Mouse (Mus musculus): ENCODE results near the gene Gapdhs.
"Not testable (repeated sequence)": the region's sequence is repeated elsewhere in the genome, so short reads cannot be mapped to it uniquely, and the experiment has no call there.

Gene Gapdhs

DNA sequence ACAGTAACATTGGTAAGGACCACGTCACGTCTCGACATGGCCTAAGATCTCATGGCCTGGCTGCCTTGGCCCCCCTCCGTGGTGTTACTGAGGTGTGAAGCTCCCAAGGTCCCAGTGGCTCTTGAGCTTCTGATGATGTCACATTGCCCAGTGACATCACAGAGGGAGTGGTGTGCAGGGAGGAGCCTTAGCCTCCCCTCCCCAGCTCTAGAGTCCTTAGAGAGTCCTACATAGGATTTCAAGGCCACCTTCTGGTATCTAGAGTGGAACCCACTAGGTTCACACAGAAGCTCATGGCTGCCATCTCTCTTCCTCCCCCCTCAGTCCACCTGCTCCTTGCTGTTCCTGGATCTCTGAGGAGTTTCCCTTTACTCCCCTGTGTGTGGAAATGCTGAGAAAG, at the start of gene Gapdhs:
Gapdhs (minus strand) TSS at position 65 of the 400 bp plus-strand sequence.
- in situ Hi-C loops (cut with MboI, MseI): not testable (repeated sequence)

DNA sequence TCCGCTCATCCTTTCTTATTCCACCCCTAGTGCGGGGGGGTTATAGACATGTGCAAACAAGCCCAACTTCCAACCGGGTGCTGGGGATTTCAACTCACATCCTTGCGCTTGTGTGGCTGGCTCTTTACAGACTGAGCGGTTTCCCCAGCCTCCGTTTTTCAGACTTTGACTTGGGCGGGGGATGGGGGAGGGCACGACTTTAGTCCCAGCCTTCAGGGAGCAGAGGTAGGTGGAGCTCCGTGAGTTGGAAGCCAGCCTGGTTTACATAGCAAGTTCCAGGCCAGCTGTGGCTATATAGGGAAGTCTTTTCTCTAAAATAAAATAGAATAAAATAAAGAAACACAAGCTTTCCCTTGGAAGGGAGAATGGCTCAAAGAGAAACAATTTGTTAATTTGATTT, 48.4 kb upstream of the Gapdhs start:
- in situ Hi-C loops (cut with MboI, MseI): no loop called here

DNA sequence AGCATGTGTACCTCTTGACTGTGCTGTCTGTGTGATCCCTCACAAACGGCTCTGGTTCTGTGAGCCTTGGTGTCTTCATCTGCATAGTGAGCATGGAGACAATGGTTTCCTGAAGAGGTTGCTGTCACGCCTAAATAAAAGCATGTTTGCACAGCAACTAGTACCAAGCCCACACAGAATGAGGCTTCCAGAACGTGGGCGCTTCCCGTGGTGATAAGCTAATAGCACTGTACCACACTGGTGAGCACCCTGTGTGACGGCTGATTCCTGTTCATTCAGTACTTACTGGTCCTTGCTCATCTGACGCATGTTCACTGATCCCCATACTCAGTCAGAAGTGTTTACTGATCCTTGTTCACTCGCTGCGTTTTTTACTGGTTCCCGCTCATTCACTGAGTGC, 46.7 kb upstream of the Gapdhs start:
- in situ Hi-C loops (cut with MboI, MseI): no loop called here

DNA sequence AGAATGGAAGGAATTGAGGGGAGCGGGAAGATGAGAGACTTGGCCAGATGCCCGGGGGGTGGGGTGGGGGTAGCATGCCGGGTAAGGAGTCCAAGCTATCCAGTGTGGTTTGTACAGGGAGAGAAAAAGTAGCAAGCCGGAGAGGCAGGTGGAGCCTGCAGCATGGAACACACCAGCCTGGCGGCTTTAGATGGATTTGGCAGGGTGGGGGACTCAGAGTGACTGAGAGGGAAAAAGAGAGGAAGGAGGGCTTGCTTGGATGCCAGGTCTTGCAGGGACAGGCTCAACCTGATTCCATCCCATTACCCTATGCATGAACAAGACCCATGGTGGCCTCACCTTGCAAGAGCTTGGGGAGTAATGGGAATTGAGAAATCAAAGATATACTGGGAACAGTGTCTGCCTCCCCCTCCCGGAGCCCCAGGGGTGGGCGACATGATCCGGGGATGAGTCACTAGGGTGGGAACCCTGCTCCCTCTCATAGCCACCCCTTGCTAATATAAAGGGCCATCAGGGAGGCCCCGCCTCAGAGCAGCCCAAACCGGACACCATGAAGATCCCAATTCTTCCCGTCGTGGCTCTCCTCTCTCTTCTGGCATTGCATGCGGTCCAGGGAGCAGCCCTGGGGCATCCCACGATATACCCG, 44.0 kb upstream of the Gapdhs start, which contains the start of gene Krtdap:
Krtdap (plus strand) TSS at position 520 of the 646 bp plus-strand sequence.
- in situ Hi-C loops (cut with MboI, MseI): no loop called here

DNA sequence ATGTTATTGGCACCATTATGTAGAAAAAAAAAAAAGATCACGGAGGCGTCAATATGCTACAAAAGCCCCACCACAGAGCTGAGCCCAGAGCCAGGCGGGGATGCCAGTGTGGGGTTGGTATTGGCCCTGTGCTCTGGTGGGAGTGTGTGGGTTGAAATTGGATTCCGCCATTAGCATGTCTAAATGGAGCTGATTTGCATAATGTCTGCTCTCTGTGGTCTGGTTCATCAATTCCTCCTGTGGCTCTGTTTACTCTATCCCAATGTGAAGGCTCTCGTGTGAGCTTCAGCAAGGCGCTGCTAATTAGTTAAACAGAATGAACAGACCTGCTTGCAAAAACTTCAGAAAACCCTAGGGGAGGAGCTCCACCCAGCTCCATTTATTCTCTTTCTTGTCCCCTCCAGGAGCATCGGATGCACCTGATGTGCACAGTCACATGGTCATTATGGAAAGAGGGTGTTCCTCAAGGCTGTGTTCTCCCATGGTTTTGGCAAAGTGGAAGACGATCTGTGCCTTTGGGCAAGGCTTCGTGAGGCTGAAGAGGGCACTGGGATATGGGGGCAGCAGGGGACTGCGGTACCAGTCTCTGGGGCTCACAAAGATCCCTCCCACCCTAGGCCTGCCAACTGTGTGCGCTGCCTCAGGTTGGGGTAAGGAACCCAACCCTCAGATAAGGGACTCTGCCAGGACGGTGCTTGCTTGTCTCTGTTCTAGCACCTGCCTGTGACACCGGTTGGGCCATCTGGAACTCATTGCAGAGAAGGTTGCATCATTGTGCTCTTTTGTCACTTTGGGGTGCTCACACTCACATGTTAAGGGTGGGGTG, 42.5 kb upstream of the Gapdhs start:
- in situ Hi-C loops (cut with MboI, MseI): no loop called here

DNA sequence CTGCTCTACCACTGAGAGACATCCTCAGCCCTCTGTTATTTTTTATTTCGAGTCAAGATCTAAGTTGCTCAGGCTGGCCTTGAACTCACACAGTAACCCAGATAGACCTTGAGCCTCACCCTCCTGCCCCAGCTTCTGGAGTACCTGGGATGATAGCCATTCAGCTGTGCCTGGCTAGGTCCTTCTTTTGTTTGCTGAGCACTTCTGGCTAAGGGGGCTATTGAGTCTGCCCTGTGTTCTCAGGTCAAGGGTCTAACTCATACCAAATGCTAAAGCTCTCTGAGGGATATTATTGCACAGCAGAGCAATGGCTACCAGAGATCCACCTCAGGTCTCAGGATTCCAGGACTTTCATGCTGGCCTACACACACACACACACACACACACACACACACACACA, 41.7 kb upstream of the Gapdhs start:
- in situ Hi-C loops (cut with MboI, MseI): no loop called here

DNA sequence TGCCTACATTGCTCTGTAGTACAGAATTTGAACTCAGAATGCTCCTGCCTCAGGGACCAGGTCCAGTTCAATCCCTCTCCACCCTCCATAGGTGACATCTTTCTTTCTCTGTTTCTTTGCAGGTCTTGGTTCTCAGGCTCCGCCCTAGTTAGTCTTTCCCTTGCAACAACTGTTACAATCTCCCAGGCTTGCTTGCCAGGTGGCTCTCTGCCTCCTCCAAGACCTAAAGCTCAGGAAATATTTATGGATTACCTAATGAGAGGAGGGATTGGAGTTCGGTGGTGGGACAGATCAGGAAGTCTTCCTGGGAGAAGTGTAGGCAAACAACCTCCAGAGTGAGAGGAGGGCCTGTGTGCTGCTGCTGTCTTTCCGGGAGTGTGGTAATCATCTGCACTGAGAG, 39.2 kb upstream of the Gapdhs start:
- in situ Hi-C loops (cut with MboI, MseI): no loop called here

DNA sequence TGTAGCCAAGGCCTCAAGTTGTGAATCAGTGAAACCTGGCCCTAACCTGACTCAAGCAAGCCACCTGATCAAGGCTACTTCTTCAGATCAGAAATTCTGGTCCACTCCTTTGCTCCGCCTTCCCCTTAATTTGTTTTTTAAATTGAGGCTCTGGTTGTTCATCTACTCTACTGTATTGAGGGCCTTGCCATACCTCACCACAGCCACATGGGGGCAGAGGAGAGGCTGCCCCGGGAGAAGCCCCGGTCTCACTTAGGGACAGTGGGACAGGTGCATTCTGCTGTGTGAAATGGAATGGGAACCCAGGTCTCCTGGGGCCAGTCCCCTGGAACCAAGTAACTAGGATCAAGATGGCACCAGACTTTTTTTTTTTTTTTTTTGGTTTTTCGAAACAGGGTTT, 38.3 kb upstream of the Gapdhs start:
- in situ Hi-C loops (cut with MboI, MseI): no loop called here

DNA sequence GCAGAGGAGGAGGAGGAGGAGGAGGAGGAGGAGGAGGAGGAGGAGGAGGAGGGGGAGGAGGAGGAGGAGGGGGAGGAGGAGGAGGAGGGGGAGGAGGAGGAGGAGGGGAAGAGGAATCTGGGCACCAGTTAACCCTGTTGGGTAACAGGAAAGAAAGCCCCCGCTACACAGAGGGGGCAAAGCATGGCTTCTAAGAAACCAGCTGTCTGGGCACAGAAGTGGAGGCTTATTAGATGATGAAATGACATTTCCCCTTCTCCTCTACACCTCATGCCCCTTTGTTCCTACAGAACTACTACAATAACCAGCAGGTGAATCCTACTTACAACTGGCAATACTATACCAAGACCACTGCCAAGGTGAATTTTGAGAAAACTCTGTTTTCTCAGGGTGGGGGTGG, 34.4 kb upstream of the Gapdhs start:
- in situ Hi-C loops (cut with MboI, MseI): no loop called here

DNA sequence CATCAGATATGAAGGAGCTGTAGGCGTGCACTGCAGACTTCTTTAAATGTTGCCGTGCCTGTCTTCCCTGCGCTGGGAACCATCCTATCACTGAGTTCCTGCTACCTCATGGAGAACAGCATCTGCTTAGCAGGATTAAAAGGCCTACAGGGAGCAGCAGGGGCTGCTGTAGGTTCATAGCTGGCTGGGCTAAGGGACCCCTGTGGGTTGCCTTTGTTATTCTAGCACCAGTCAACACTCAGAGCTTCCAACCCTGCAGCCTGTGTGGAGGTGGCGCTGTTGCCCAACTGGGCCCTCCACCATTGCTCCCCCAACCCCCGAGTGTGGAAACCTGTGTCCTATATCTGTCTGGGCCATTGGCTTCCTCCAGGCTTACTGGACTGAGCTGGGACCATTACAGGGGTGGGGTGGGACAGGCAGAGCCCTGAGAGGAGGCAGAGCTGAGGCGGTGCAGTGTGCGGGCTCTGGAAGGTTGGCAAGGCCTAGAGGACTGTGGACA, 33.6 kb upstream of the Gapdhs start:
- in situ Hi-C loops (cut with MboI, MseI): no loop called here

DNA sequence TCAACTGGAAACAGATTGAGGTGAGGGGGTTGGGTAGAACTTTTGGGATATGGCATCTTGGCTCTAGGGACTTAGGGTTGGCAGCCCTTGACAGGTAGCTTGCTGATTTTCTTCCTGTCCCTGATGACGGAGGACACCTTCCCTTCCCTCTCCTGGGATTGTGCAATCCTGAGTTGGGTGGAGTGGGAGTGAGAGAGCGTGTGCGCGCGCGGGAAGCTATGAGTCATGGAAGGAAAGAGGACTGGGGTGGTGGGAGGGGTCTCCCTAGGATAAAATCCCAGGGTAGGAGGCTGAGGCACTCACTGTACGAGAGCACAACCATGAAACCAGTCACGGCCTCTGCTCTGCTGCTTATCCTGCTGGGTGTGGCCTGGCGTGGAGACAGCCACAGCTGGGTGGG, 32.6 kb upstream of the Gapdhs start:
- in situ Hi-C loops (cut with MboI, MseI): no loop called here

DNA sequence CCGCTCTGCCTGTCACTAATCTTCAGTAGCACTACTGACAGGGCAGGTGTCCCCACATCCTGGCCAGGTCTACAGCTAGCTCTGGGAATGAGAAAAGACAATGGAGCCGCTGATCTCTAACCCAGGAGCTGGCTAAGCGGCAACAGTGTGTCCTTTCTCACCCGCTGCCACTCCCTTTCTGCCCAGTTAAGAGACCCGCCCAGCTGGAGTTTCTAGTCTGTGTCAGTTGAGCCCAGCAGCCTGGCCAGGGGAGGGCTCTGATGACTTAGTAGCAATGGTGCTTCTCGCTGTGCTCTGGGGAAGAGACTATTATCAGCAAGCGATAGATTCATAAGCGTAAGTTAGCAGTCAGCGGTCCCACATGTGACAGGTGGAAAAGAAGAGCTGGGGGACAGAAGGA, 25.8 kb upstream of the Gapdhs start:
- in situ Hi-C loops (cut with MboI, MseI): no loop called here

DNA sequence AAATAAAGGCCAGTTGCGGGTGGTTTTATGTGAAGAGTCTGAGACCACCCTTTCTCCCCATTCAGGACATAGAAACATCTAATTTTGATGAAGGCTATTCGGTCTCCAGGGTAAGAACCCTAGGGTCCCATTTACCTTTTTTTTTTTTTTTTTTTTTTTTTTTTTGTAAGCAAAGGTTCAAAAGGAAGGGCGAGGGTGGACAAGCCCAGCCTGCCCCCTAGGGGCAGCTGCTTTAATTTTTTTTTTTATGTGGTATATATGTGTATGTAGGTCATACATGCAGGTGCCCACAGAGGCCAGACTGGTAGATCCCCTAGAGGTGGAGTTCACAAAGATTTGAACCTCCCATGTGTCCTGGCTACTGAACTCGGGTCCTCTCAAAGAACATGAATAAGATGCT, 22.9 kb upstream of the Gapdhs start:
- in situ Hi-C loops (cut with MboI, MseI): no loop called here

DNA sequence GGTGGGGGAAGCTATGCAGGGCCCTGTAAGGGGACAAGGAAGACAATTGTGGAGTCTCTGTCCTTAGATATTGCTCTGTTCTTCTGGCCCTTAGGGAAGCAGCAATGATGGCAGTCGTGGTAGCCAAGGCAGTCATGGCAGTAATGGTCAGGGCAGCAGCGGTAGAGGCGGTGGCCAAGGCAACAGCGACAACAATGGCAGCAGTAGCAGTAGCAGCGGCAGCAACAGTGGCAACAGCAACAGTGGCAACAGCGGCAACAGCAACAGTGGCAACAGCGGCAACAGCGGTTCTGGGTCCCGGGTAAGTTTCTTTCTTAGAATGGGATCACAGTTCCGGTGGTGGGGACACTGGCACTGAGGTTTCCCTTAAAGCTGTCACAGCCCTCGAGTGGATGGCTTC, 21.7 kb upstream of the Gapdhs start:
- in situ Hi-C loops (cut with MboI, MseI): no loop called here

DNA sequence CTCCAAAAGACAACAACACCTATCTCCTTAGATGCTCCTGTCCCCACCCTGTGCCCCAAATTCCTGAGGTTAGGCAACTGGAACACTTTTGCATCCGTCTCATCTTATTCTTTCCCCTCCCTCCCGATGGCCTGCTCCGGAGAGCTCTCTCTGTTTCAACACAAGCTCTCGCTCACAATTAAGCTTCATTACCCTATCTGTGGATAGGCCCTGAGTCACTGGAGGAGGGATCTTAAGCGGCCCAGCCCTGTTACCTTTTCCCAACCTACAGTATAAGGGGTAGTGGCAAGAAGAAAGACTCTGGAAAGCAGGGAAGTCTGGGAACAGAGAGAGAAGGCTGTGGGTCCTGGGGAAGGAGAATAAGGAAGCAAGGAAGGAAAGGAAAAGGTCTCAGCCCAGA, 20.0 kb upstream of the Gapdhs start, which contains the start of gene Dmkn:
Dmkn (plus strand) TSS at position 301 of the 400 bp plus-strand sequence.
- in situ Hi-C loops (cut with MboI, MseI): no loop called here

DNA sequence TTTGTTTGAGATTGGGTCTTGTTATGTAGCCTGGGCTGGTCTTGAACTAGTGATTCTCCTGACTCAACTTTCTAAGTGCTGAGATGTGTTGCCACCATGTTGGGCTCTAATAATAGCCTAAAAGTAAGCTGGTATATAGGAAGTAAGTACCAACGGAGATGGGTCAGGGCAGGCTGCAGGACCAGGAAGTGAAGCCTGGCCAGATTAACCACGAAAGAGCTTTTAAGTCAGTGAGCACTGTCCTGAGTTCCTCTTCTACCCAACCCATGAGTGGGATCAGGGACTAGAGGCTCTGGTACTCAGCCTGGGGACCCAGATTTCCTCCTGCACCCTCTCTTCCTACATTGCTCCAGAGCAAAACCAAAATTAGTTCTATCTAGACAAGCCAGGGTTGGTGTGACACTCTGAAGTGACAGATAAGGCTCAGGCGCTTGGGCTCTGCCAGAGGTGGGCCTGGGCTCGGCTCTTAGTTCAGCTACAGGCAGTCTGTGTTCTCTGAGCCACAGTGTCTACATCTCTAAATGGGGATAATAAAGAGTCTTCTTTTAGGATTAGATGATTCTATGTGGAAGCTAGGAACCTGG, 18.4 kb upstream of the Gapdhs start:
- in situ Hi-C loops (cut with MboI, MseI): no loop called here

DNA sequence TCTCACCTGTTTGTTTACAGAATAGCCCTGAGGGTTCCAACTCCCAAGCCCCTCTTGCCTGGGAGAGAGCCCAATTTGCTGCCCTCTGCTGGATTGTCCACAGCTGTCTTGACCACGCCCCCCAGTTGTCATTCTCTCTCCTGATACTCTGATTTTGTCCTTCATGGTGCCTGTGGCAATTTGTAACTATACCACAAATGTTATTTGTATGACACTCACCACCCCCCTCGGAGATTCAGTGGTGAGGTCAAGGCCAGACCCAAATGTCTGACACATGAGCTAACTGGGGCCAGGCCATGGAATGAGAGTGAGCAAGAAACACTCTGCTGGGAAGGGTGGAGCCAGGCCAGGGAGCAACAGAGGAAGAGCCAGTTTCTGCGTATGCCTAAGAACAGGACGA, 15.4 kb upstream of the Gapdhs start:
- in situ Hi-C loops (cut with MboI, MseI): no loop called here

DNA sequence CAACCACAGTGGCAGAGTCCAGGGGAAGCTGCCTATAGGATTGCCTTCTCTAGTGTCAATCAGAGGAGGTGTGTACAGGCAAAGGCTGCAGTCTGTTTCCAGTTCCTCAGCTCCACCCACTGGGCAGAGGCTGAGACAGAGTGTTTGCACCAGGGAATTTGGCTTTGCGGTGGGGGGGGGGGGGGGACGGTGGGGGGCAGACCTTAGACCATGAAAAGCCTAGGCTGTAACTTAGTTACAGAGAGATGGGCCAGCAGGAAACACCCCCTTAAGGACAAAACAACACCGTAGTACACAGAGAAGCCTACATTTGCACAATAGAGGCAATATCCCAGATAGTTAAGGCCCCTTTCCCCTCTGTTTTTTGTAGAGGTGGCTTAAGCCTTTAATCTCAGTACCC, 13.5 kb upstream of the Gapdhs start:
- in situ Hi-C loops (cut with MboI, MseI): no loop called here

DNA sequence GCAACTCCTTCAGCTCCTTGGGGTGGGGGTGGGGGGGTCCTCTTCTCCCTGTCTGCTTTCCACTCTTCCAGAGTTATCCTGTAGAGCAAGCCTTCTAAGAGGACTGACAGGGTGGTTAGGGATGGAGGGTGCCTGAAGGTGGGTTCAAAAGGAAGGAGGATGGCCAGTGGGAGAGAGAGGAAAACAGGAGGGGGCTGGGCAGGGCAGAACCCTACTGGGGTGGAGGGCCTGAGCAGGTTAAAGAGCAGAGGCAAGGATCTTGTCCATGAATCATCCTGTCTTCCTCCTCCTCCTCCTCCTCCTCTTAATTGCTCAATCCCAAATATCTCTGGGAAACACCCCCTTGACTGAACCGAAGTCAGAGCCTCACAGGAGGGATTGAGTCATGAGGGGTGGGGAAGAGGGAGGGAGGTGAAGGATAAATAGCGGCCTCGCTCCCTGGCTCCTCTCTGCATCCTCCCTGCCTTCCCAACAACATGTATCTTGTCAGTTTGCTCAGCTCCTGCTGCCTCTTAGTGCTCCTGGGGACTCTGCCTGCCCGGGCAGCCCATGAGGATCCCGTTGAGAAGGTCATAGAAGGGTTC, 7.7 kb upstream of the Gapdhs start, which contains the start of gene Sbsn:
Sbsn (plus strand) TSS at position 386 of the 584 bp plus-strand sequence.
- in situ Hi-C loops (cut with MboI, MseI): no loop called here

DNA sequence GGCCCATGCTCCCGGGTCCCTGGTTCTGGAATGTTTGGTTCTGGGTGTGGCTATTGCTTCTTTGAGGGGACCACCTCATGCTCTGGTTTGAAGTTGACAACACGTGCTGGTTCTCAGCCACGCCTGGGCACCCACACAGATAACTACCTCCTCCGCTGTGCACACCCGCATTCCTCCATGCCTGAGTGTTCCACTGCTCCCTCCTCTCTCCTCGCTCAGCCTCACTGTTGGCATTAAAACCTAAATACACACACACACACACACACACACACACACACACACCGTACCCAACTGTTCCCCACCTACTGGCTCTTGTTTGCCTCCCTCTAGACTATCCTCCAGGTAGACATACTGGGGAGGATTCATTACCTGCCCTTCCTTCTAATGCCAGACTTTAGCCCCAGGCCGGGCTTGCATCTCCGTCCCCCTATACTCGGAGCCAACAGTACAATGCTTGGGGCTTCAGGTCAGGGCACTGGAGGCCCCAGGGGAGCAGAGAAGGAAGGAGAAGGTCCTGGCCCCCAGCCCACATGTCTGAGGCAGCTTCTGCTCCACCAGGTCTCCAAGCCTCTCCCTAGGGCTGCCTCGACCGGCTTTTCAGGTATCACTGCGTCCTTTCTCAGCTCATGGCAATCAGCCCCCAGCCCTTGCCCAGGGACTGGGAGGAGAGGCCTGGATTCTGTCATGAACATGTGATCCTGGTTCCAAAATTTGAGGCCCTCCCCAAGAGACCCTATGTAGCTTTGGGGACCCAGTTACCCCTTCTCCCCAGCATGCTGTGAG, 6.5 kb upstream of the Gapdhs start:
- in situ Hi-C loops (cut with MboI, MseI): no loop called here

DNA sequence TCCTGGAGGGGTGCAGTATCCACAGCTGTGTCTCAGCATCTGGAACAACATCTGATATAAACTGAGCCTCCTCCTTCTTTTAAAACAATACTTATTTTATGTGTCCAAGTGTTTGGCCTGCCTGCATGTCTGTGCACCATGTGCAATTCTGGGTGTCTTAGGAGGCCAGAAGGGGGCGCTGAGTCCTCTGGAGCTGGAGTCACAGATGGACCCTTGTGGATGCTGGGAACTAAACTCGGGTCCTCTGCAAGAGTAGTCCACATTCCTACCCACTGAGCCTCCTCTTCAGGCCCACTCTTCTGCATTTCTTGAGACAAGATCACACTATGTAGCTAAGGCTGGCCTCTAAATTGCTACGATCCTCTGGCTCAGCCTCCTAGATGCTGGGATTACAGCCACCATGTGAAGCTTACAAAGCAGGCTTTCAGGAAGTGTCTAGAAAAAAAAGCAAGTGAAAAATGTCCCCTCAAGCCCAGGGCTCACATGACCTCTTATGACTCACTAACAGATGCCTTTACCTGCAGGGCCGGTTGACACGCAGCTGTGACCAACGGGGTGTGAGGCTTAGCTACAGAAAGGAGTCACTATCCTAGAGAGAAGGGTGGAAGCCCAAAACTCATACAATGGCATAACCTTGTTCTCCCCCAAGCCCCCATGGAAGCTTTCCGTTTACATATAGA, 4.2 kb upstream of the Gapdhs start:
- in situ Hi-C loops (cut with MboI, MseI): no loop called here

All from T-helper 1 cell (primary cell).